Mouse (Mus musculus) stomach, embryonic 15.5 days (tissue): ENCODE data around the gene Cdh23. TPM values are rescaled to one million over a fixed set of nuclear protein-coding genes. Genes with fewer than 3 reads are reported as not detected.
A peak's percentile ranks its signal among the peaks of the same experiment; 100 is the strongest.

Experiments used
- ATAC-seq: fragments of 200-750 bp; cut with Nextera tagmentation; 2 replicates; pipeline ENCODE4 v1.8.0; 2017; ENCODE audit warnings: low read depth, moderate number of reproducible peaks, moderate TSS enrichment; ENCODE audit not compliant: insufficient read depth, low FRiP score
- H3K27ac ChIP-seq: fragments of 300-500 bp; sonication (generic); 2 replicates; pipeline ENCODE4 v1.5.1; 2015; ENCODE audit warnings: mild to moderate bottlenecking, inconsistent platforms
- H3K27me3 ChIP-seq: fragments of 300-500 bp; sonication (generic); replicated peaks from 2 replicates; pipeline ENCODE4 v1.6.1; 2015; ENCODE audit warnings: inconsistent platforms
- H3K36me3 ChIP-seq: fragments of 300-500 bp; sonication (generic); 2 replicates; pipeline ENCODE4 v1.6.1; 2015; ENCODE audit warnings: inconsistent platforms
- H3K4me1 ChIP-seq: fragments of 300-500 bp; sonication (generic); 2 replicates; pipeline ENCODE4 v1.6.1; 2015; ENCODE audit warnings: inconsistent platforms
- H3K4me2 ChIP-seq: fragments of 300-500 bp; sonication (generic); 2 replicates; pipeline ENCODE4 v1.6.1; 2015; ENCODE audit warnings: mild to moderate bottlenecking, inconsistent platforms
- H3K4me3 ChIP-seq: fragments of 300-500 bp; sonication (generic); replicated peaks from 2 replicates; pipeline ENCODE4 v1.5.1; 2015; ENCODE audit warnings: inconsistent platforms
- H3K9ac ChIP-seq: fragments of 300-500 bp; sonication (generic); 2 replicates; pipeline ENCODE4 v1.6.1; 2015; ENCODE audit warnings: inconsistent platforms
- H3K9me3 ChIP-seq: fragments of 300-500 bp; sonication (generic); 2 replicates; pipeline ENCODE4 v1.6.1; 2016; ENCODE audit warnings: inconsistent platforms
- WGBS: fragments of 180-500 bp; shearing (Covaris S2); methylation state at CpG from one replicate; pipeline ENCODE4 v1.1.7; 2015; 5-methylcytosine and 5-hydroxymethylcytosine counted together
- polyA plus RNA-seq: library from polyadenylated mRNA; unstranded; fragments of >200 nt; fragmentation: Nextera tagmentation; extraction: Ambion mirVana; gene quantifications from 2 replicates; pipeline ENCODE4 v1.2.1, GENCODE M21; 2015

Gene Cdh23
- polyA plus RNA-seq, 1 experiment from 2014 or later, result 0.44 TPM

GRCm38 (mm10) chr10:60562946-60563345 lies 133.3 kb downstream of the Cdh23 start:
- H3K9me3 ChIP-seq, result no peaks in the 10 kb centered on the region
- H3K27ac ChIP-seq, result no peak overlapping the region
- 0 out of 2 replicates have a peak, but pooled peaks have one; percentile 39 for ATAC-seq
- 28% methylated on average over 7 of the region's 7 CpGs for WGBS
- H3K4me2 ChIP-seq, result no peak overlapping the region
- H3K36me3 ChIP-seq, result no peaks in the 10 kb centered on the region
- no peaks in the 10 kb centered on the region for H3K4me1 ChIP-seq
- no peak overlapping the region for H3K9ac ChIP-seq
- H3K4me3 ChIP-seq, result no peak overlapping the region
- no peaks in the 10 kb centered on the region for H3K27me3 ChIP-seq

DNA sequence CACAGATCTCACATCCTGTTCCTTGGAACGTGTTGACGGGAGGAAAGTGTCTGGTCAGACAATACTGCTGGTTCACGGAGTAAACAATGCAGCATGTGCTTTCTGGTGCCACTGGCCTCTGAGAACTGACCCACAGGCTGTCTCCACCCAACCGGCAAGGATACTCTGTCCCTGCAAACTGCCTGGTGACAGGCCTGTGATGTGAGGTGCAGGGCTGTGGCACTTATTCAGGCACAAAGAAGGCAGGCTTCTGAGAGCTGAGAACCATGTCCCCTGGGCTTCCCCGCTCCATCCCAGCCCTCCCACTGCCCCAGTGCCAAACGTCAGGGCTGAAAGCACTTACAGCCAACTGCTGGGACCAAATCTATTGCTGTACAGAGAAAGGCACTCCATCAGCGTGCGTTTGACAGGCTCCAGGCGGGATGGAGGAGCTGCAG lies 137.8 kb downstream of the Cdh23 start:
- Histone ChIP-seq H3K36me3 (no peaks in the 10 kb centered on the region), H3K9ac (no peak overlapping the region), H3K4me1 (no peaks in the 10 kb centered on the region), H3K4me2 (no peak overlapping the region), H3K27ac (no peak overlapping the region), H3K27me3 (no peaks in the 10 kb centered on the region), H3K4me3 (no peak overlapping the region), H3K9me3 (no peaks in the 10 kb centered on the region)
- no peak for ATAC-seq
- 23% methylated on average over 9 of the region's 9 CpGs for WGBS

GRCm38 (mm10) chr10:60552951-60553635 lies 143.2 kb downstream of the Cdh23 start:
- Histone ChIP-seq H3K9me3 (no peaks in the 10 kb centered on the region), H3K27ac (no peak overlapping the region), H3K9ac (no peak overlapping the region), H3K27me3 (no peaks in the 10 kb centered on the region), H3K36me3 (no peaks in the 10 kb centered on the region), H3K4me3 (no peak overlapping the region), H3K4me2 (no peak overlapping the region), H3K4me1 (no peaks in the 10 kb centered on the region)
- ATAC-seq, result no peak
- 59% methylated on average over 4 of the region's 4 CpGs for WGBS

- H3K27ac ChIP-seq, result no peak overlapping the region
- H3K9ac ChIP-seq, result no peak overlapping the region
- H3K4me2 ChIP-seq, result no peak overlapping the region
- 0 out of 2 replicates have a peak, but pooled peaks cover 3% of the 10 kb centered on the region for H3K4me1 ChIP-seq
- 72% methylated on average over 18 of the region's 18 CpGs for WGBS
- H3K27me3 ChIP-seq, result no peaks in the 10 kb centered on the region
- no peaks in the 10 kb centered on the region for H3K9me3 ChIP-seq
- no peak for ATAC-seq
- H3K36me3 ChIP-seq, result no peaks in the 10 kb centered on the region
- no peak overlapping the region for H3K4me3 ChIP-seq
Measured at GRCm38 (mm10) chr10:60539164-60539914, 157.0 kb downstream of the Cdh23 start.

DNA sequence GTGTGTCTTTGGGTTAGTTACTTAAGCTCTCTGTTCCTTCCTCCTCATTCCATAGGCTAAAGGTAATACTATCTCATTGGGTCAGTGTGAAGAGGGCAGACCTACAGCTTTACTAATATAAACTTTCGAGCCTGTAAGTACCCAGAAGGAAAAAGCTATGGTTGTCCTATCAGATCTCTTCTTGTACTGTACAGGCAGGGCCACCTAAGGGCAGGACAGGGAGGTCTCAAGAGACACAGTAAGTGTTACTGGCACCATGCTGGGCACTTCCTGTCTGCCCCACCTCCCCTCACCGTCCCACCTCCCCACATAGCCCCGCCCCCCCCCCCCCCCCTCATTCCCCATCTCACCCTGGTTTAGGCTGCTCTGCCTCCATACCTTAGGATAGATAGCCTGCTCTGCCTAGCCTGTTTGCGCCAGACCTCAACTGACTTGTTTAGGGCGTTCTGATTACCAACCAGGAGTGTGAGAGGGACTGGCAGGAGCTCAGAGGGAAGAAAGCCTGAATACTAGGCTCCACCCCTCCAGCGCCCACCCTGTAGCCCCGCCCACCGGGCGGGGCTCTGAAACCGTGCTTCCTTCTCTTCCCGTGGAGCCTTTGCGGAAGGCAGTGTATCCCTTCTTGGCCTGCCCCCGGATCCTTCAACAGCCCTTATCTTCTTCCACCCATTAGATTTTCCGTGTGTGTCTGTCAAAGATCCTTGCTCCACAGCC lies 160.0 kb downstream of the Cdh23 start:
- 14% methylated on average over 12 of the region's 14 CpGs for WGBS
- ATAC-seq, result no peak
- Histone ChIP-seq H3K4me1 (0 out of 2 replicates have a peak, but pooled peaks cover 3% of the 10 kb centered on the region), H3K4me2 (peak overlapping the region; percentile 40), H3K9me3 (no peaks in the 10 kb centered on the region), H3K4me3 (no peak overlapping the region; the same call in 1 of the 2 replicates), H3K36me3 (no peaks in the 10 kb centered on the region), H3K9ac (no peak overlapping the region), H3K27ac (no peak overlapping the region), H3K27me3 (no peaks in the 10 kb centered on the region)

DNA sequence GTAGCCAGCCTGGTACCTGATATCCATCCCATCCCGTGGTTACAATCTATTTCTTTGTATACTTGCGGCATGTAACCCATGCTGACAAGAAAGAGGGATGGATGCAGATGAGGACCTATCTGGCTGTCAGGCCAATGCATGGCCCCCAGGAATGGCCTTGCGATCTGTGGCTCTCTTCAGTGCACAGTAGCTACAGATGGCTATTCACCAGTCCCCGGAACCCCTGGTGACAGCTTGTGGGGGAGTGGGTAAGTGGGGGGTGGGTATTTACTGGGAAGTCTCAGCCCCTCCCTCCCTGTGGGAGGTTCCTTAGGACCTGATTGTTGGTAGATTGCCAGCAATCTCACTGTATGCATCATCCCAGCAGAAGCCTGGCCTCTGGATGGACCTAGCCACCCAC lies 163.8 kb downstream of the Cdh23 start:
- Histone ChIP-seq H3K4me1 (0 out of 2 replicates have a peak, but pooled peaks cover 3% of the 10 kb centered on the region), H3K4me3 (no peak overlapping the region), H3K9ac (no peak overlapping the region), H3K4me2 (no peak overlapping the region), H3K36me3 (no peaks in the 10 kb centered on the region), H3K27ac (no peak overlapping the region), H3K9me3 (no peaks in the 10 kb centered on the region), H3K27me3 (no peaks in the 10 kb centered on the region)
- ATAC-seq, result no peak
- 72% methylated on average over 4 of the region's 4 CpGs for WGBS

- H3K4me3 ChIP-seq, result no peak overlapping the region
- no peaks in the 10 kb centered on the region for H3K36me3 ChIP-seq
- H3K9ac ChIP-seq, result no peak overlapping the region
- WGBS, result 27% methylated on average over 2 of the region's 2 CpGs
- H3K4me2 ChIP-seq, result no peak overlapping the region
- peak; percentile 16; the same call in 1 of the 2 replicates for ATAC-seq
- no peaks in the 10 kb centered on the region for H3K9me3 ChIP-seq
- no peak overlapping the region for H3K27ac ChIP-seq
- H3K4me1 ChIP-seq, result 0 out of 2 replicates have a peak, but pooled peaks cover under 1% of the 10 kb centered on the region
- no peaks in the 10 kb centered on the region for H3K27me3 ChIP-seq
Measured at GRCm38 (mm10) chr10:60531349-60531748, 164.9 kb downstream of the Cdh23 start.

- no peak overlapping the region for H3K4me3 ChIP-seq
- no peak overlapping the region for H3K9ac ChIP-seq
- no peak overlapping the region for H3K27ac ChIP-seq
- H3K4me1 ChIP-seq, result no peaks in the 10 kb centered on the region
- no peaks in the 10 kb centered on the region for H3K9me3 ChIP-seq
- H3K4me2 ChIP-seq, result no peak overlapping the region
- no peak for ATAC-seq
- WGBS, result 64% methylated on average over 10 of the region's 10 CpGs
- no peaks in the 10 kb centered on the region for H3K36me3 ChIP-seq
- no peaks in the 10 kb centered on the region for H3K27me3 ChIP-seq
Measured at GRCm38 (mm10) chr10:60530633-60531032, 165.7 kb downstream of the Cdh23 start.

- H3K36me3 ChIP-seq, result no peaks in the 10 kb centered on the region
- no peak overlapping the region for H3K9ac ChIP-seq
- WGBS, result 83% methylated on average over 7 of the region's 7 CpGs
- H3K4me1 ChIP-seq, result no peaks in the 10 kb centered on the region
- no peak overlapping the region for H3K27ac ChIP-seq
- H3K4me2 ChIP-seq, result no peak overlapping the region
- no peak overlapping the region for H3K4me3 ChIP-seq
- ATAC-seq, result no peak
- H3K27me3 ChIP-seq, result no peaks in the 10 kb centered on the region
- no peaks in the 10 kb centered on the region for H3K9me3 ChIP-seq
Measured at GRCm38 (mm10) chr10:60527949-60528348, 168.3 kb downstream of the Cdh23 start.

DNA sequence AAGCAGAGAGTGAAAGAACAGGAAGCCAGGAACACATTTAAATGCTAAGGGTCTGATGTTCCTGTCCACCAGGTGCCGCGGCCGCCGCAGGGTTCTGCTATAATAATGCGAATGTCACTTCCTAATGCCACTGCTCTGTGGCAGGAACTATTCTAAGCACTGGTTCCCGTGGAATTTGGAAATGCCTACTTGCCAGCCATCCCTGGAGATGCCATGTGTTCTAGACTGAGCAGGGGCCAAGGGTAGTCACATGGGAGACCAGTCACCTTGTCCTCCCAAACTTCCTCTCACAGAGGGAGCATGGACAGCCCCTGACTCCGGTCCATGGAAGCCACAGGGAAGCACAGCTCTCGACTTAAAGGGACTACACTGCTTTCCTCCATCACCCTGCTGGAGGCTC lies 171.2 kb downstream of the Cdh23 start:
- Histone ChIP-seq H3K27ac (no peak overlapping the region), H3K9ac (no peak overlapping the region), H3K4me1 (no peaks in the 10 kb centered on the region), H3K4me3 (no peak overlapping the region), H3K27me3 (no peaks in the 10 kb centered on the region), H3K36me3 (no peaks in the 10 kb centered on the region), H3K9me3 (no peaks in the 10 kb centered on the region), H3K4me2 (no peak overlapping the region)
- ATAC-seq, result no peak
- WGBS, result 81% methylated on average over 8 of the region's 8 CpGs

GRCm38 (mm10) chr10:60516286-60516685 lies 180.0 kb downstream of the Cdh23 start:
- no peaks in the 10 kb centered on the region for H3K27me3 ChIP-seq
- no peak for ATAC-seq

DNA sequence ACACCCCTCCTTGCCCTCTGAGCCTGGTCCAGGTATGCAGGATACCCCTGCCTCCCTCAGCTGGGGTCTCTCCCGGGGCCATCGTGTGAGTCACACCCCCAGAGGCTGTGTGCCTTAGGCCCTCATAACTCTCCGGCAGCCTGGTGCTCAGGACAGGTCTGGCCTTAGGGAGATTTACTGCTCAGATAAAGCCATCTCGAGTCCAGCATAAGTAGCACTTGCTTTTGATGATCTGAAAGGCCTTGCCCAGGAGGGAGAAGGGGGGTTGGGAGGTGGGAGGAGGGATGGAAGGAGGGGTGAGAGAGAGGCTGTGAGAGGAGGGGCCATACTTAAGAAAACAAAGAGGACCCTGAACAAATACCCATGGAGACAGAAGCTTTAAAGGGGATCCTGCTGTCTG lies 197.8 kb downstream of the Cdh23 start:
- no peak overlapping the region for H3K9ac ChIP-seq
- H3K4me3 ChIP-seq, result no peak overlapping the region
- 16% methylated on average over 4 of the region's 4 CpGs for WGBS
- H3K36me3 ChIP-seq, result no peaks in the 10 kb centered on the region
- no peaks in the 10 kb centered on the region for H3K27me3 ChIP-seq
- ATAC-seq, result no peak
- no peaks in the 10 kb centered on the region for H3K9me3 ChIP-seq
- no peaks in the 10 kb centered on the region for H3K4me1 ChIP-seq
- H3K4me2 ChIP-seq, result no peak overlapping the region
- H3K27ac ChIP-seq, result no peak overlapping the region

More at GRCm38 (mm10) chr10:60516286-60516685, 180.0 kb downstream of the Cdh23 start:
- no peaks in the 10 kb centered on the region for H3K36me3 ChIP-seq
- no peak overlapping the region for H3K27ac ChIP-seq
- no peaks in the 10 kb centered on the region for H3K9me3 ChIP-seq
- 85% methylated on average over 11 of the region's 11 CpGs for WGBS
- no peak overlapping the region for H3K9ac ChIP-seq
- H3K4me3 ChIP-seq, result no peak overlapping the region
- no peaks in the 10 kb centered on the region for H3K4me1 ChIP-seq
- no peak overlapping the region for H3K4me2 ChIP-seq
